ENCODE assay signal across 19 mouse cellular contexts in the genomic region with DNA sequence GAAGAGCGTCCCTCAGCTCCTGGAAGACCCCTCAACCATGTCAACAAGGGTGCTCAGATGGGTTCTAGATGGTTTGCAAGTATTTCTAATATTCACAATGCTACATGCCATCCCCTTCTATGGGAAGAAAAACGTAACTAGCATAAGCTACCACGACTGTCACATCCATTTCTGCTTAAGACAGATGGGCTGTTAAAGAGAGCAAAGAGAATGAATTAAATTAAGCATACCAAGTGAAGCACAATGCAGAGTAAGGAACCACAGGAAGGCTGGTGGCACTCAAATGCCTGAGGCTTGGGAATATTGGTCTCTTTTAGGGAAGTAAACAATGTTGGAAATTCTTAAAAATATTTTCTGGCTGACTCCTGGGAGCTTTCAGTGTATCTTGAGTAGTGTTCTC. TPM values are rescaled to one million over a fixed set of nuclear protein-coding genes. Genes with fewer than 3 reads are reported as not detected.
DNase-seq lines count a peak whose midpoint lies in the region; ATAC-seq and TF ChIP-seq lines count a peak whose summit lies in the region.
"Had no signal": no experiment of that assay in that cellular context is flagged by ENCODE, and none has a peak within 500 bp of the region (broad histone marks: within the 10 kb centered on the region; RNA-seq: fewer than 3 reads in every experiment).

No protein-coding gene starts in this region.

- no peak for DNase-seq in frontal cortex, postnatal 25 days (ENCODE audit: low spot score in 2 of 2)
- DNase-seq in hindbrain, postnatal 0 days (ENCODE audit: low spot score): no peak
- DNase-seq in spleen, postnatal 14 days (ENCODE audit: low spot score in 2 of 2): no peak
- no peak for DNase-seq in right cerebral cortex, adult 2 months (ENCODE audit: low spot score in 2 of 2)
- DNase-seq: adrenal gland, adult 2 months; adrenal gland, postnatal 25 days; embryo, embryonic 11 days; gastrocnemius, postnatal 10 days; kidney, adult 11 months; kidney, adult 9 months had no signal

- 28% methylated on average over 3 of the region's 3 CpGs for WGBS in hindbrain, embryonic 15.5 days
- 44% methylated on average over 3 of the region's 3 CpGs for WGBS in hindbrain, postnatal 0 days
- 57% methylated on average over 3 of the region's 3 CpGs for WGBS in forebrain, embryonic 16.5 days

- 0 out of 2 replicates have a peak, but pooled peaks cover 4% of the 10 kb centered on the region for H3K36me3 ChIP-seq in hindbrain, embryonic 15.5 days
- no peaks in the 10 kb centered on the region for H3K36me3 ChIP-seq in hindbrain, postnatal 0 days (ENCODE audit: insufficient read depth, low read length)
- H3K36me3 ChIP-seq in forebrain, embryonic 16.5 days (ENCODE audit: control insufficient read depth, insufficient read depth): no peaks in the 10 kb centered on the region
- H3K36me3 ChIP-seq: embryonic facial prominence, embryonic 15.5 days; heart, embryonic 12.5 days had no signal

- H3K9me3 ChIP-seq in hindbrain, embryonic 15.5 days: no peaks in the 10 kb centered on the region
- H3K9me3 ChIP-seq in hindbrain, postnatal 0 days (ENCODE audit: low read length): no peaks in the 10 kb centered on the region
- H3K9me3 ChIP-seq in forebrain, embryonic 16.5 days (ENCODE audit: control insufficient read depth, low read length): no peaks in the 10 kb centered on the region
- H3K9me3 ChIP-seq: embryonic facial prominence, embryonic 15.5 days; heart, embryonic 12.5 days had no signal

- peaks cover 9% of the 10 kb centered on the region for H3K4me1 ChIP-seq in hindbrain, embryonic 15.5 days (replicated peaks)
- H3K4me1 ChIP-seq in hindbrain, postnatal 0 days (ENCODE audit: insufficient read depth, low read length): no peaks in the 10 kb centered on the region
- peaks cover 12% of the 10 kb centered on the region for H3K4me1 ChIP-seq in forebrain, embryonic 16.5 days (replicated peaks; ENCODE audit: control insufficient read depth, insufficient read depth, low read length)

- peak; percentile 56; the same call in 1 of the 2 replicates for ATAC-seq in frontal cortex, adult (ENCODE audit: low TSS enrichment)
- peak; percentile 20; the same call in 1 of the 2 replicates for ATAC-seq in hindbrain, embryonic 15.5 days (ENCODE audit: low FRiP score, low read depth)
- ATAC-seq in hindbrain, postnatal 0 days: no peak
- peak; percentile 66 for ATAC-seq in forebrain, embryonic 16.5 days
- ATAC-seq: hindbrain, embryonic 16.5 days had no signal

- H3K27ac ChIP-seq in hindbrain, embryonic 15.5 days (replicated peaks): no peak overlapping the region
- H3K27ac ChIP-seq in hindbrain, postnatal 0 days: no peak overlapping the region
- H3K27ac ChIP-seq in forebrain, embryonic 16.5 days (ENCODE audit: low read length): peak overlapping the region; percentile 17; the same call in 1 of the 2 replicates
- H3K27ac ChIP-seq: embryonic facial prominence, embryonic 15.5 days had no signal

- no peak overlapping the region for H3K4me2 ChIP-seq in hindbrain, embryonic 15.5 days
- no peak overlapping the region for H3K4me2 ChIP-seq in hindbrain, postnatal 0 days (ENCODE audit: low read depth, low read length)
- no peak overlapping the region for H3K4me2 ChIP-seq in forebrain, embryonic 16.5 days (ENCODE audit: low read length)
- H3K4me2 ChIP-seq: embryonic facial prominence, embryonic 15.5 days; heart, embryonic 12.5 days had no signal

- no peak for TF ChIP-seq CTCF in hindbrain, postnatal 0 days (IDR thresholded peaks at IDR 0.05; ENCODE audit: low read depth)

- H3K27me3 ChIP-seq in hindbrain, embryonic 15.5 days: no peaks in the 10 kb centered on the region
- H3K27me3 ChIP-seq in hindbrain, postnatal 0 days (ENCODE audit: insufficient read depth, low read length): no peaks in the 10 kb centered on the region
- H3K27me3 ChIP-seq in forebrain, embryonic 16.5 days (replicated peaks; ENCODE audit: control insufficient read depth, insufficient read depth, low read length): no peaks in the 10 kb centered on the region
- H3K27me3 ChIP-seq: CH12.LX; embryonic facial prominence, embryonic 15.5 days; heart, embryonic 12.5 days had no signal

- H3K4me3 ChIP-seq in hindbrain, embryonic 15.5 days: no peak overlapping the region
- no peak overlapping the region for H3K4me3 ChIP-seq in hindbrain, postnatal 0 days (ENCODE audit: low read length)
- H3K4me3 ChIP-seq in forebrain, embryonic 16.5 days (replicated peaks; ENCODE audit: low read length): no peak overlapping the region
- H3K4me3 ChIP-seq: embryonic facial prominence, embryonic 15.5 days; erythroblast, embryonic 14.5 days; heart, embryonic 12.5 days had no signal

- no peak overlapping the region for H3K9ac ChIP-seq in hindbrain, embryonic 15.5 days
- H3K9ac ChIP-seq in hindbrain, postnatal 0 days (replicated peaks; ENCODE audit: low read length): no peak overlapping the region
- no peak overlapping the region for H3K9ac ChIP-seq in forebrain, embryonic 16.5 days (replicated peaks; ENCODE audit: low read depth, low read length)
- H3K9ac ChIP-seq: embryonic facial prominence, embryonic 15.5 days; heart, embryonic 12.5 days had no signal

RNA-seq across cellular contexts. Expression of a gene that starts 45.6 kb away (rescaled TPM):
- polyA plus RNA-seq in hindbrain, embryonic 15.5 days (2015; fragmentation: Nextera tagmentation; extraction: Ambion mirVana): 13.2 and 13.3 TPM in 2 replicates
- total RNA-seq in hindbrain, postnatal 0 days (2014; rRNA removed): 21.4 and 26.1 TPM in 2 replicates
- 11.9 and 13.8 TPM in 2 replicates for polyA plus RNA-seq in hindbrain, postnatal 0 days (2015; fragmentation: Nextera tagmentation; extraction: Ambion mirVana)
- polyA plus RNA-seq in forebrain, embryonic 16.5 days (2015; fragmentation: Nextera tagmentation; extraction: Ambion mirVana): 15.1 and 16.1 TPM in 2 replicates
- total RNA-seq: common myeloid progenitor, adult 5-6 weeks had no signal
- polyA plus RNA-seq: erythroblast, embryonic 14.5 days had no signal

RNA-seq across cellular contexts. Expression of a gene that starts 45.8 kb away (rescaled TPM):
- 2.3 TPM in 2 replicates for polyA plus RNA-seq in hindbrain, embryonic 15.5 days (2015; fragmentation: Nextera tagmentation; extraction: Ambion mirVana)
- 0.58 and 0.73 TPM in 2 replicates for total RNA-seq in hindbrain, postnatal 0 days (2014; rRNA removed)
- polyA plus RNA-seq in hindbrain, postnatal 0 days (2015; fragmentation: Nextera tagmentation; extraction: Ambion mirVana): 1.7 and 1.9 TPM in 2 replicates
- polyA plus RNA-seq in forebrain, embryonic 16.5 days (2015; fragmentation: Nextera tagmentation; extraction: Ambion mirVana): 2.4 and 2.5 TPM in 2 replicates
- total RNA-seq: common myeloid progenitor, adult 5-6 weeks had no signal
- polyA plus RNA-seq: erythroblast, embryonic 14.5 days had no signal
